Mouse (Mus musculus): ENCODE measurements around the gene Dctn3. TPM values are rescaled to one million over a fixed set of nuclear protein-coding genes. Genes with fewer than 3 reads are reported as not detected.
"Not testable (repeated sequence)": the region's sequence is repeated elsewhere in the genome, so short reads cannot be mapped to it uniquely, and the experiment has no call there.

Dctn3 gene
- polyA plus RNA-seq, 2 experiments from 2014 or later, result 91.6 to 93.7 TPM

DNA sequence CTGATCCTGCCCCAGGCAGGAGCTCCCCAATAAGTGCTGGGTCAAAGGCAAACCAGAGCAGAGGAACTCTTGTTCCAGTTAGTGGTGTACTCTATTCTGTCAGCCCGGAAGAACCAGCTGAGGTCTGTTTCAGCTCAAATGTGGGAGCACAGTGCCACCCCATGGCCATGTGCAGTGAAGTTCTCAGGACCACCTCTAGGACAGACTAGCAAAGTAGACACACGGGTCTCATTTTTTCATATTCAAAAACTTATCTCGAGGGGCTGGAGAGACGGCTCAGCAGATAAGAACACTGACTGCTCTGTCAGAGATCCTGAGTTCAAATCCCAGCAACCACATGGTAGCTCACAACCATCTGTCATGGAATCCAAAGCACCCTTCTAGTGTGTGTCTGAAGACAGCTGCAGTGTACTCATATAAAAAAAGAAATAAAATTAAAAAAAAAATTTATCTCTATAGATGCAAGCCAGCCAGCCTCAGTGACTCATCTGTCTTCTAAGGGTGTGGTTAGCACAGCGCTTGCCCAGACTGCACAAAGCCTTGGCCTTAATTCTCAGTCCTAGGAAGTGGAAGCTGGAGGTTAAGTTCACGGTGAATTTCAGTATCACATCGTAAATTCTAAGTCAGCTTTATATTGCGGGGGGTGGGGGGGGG, 14.8 kb upstream of the Dctn3 start:
- ATAC-seq, result peak; percentile 54

DNA sequence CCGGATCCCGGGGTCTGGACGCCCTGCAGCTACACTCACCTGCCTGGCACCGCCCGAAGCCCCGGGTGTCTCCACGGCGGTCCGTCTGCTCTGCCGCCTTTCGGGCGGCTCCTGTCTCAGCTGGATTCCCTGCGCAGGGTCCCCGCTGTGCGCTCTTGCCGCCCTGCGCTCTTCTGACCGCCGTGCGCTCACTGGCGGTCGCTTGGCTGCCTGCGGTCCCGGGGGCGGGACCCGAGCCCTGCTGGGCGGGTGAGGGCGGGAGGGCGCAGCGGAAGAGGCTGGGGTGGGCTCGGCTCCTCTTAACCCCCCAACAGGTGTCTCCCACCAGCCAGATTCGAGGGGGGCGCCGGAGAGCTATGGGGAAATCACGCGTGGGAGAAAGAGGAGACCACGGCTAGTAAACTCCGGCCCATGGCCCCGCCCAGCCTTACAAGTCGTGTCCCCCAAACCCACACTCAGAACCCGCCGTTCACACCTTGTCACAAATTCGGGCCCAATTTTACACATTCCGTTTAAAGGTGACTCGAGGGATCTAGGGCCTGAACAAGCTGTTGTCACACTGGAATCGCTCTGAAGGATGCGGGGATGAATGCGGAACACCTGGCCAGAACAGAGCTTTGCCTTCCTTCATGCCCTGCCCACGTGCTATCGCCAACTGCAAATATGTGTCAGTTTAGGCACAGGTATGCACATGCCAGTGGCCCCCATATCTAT, 8.2 kb upstream of the Dctn3 start, which contains the start of gene Arid3c:
Gene Arid3c (minus strand): TSS at position 91 of the 714 bp plus-strand sequence.
- peak; percentile 56 for ATAC-seq

DNA sequence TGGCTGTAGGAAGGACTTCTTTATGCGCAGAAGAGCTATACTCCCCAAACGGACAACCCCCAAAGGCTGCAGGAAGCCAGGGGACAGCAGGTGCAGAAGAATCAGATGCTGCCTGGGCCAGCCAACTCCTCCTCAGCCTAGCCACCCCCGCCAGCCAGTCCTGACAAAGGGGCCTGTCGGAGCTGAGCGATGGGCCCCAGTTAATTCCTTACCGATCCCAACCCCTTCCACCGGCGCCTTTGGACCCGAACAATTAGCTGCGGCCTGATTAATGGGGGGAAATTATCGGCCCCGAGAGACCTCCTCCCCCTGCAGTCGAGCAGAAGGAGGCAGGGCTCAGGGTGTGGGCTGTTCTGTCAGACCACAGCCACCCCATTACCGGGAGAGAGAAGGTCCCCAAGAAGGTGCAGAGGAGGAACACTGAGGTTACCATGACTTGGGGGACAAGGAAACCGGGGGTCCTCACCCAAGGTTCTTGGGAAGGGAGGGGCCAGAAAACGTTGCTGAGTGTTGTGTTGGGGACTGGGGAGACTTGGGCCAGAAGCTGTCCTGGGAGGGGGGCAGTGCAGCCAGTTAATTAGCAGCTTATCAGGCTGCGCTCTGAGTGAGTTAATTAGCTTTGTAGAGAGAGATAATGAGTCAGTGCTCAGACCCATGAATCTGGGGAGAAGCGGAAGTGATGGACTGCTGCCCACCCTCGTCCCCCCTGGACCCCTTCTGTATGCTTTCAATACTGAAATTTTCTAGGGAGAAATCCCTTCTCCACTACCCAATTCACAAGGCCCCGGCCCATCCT, 4.1 kb upstream of the Dctn3 start:
- ATAC-seq, result no peak

DNA sequence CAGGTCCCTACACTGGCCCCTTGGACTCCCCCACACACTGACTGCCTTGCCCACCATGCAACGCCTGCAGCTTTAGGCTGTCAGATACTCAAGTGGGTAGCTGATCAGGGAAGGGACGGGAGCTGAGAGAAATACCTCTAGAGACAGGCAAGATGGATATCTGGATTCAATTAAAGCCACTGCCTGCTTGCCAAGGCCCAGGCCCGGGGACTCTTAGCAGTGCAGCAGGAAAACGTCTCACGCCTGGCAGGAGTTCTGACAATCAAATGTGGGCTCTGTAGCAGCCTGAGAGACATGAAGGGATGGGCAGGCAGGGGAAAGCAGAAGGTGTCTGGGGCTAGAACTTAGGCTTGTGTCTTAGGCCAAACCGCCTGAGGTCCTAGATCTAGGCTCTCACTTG, 6.1 kb downstream of the Dctn3 start:
- no peak for ATAC-seq

DNA sequence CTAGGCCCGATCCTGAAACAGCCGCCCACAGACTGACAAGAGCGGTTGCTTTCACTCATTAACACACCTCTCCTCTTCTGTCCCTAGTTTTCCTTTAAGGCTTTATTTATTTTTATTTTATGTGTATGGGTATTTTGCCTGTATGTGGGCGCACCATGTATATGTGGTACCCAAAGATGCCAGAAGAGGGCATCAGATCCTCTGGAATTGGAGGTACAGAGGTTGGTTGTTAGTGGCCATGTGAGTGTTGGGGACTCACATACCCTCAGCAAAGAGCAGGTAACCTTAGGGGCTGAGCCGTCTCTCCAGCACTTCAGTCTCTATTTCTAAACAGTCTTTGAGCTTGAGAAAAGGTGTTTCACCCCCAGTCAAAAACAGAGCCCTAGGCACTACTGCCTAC, 7.4 kb downstream of the Dctn3 start:
- ATAC-seq, result peak; percentile 19

DNA sequence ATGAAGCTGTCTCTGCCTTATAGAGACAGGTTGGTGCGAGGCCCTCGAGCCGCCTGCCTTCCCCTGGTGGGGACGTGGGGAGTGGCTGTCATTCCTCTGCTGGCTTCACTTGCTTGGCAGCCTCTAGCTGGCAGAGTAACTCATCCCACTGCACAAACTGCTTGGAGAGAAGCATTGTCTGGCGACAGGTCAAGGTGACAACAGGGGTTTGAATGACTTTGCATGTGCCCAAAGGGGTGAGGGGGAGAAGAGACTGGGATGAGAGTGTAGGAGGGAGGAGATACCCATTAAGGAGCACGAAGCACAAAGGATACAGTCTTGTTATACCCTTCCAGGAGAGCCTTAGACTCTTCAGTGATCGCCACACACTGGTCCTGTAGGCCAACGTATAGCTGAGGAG, 7.9 kb downstream of the Dctn3 start:
- ATAC-seq, result no peak

DNA sequence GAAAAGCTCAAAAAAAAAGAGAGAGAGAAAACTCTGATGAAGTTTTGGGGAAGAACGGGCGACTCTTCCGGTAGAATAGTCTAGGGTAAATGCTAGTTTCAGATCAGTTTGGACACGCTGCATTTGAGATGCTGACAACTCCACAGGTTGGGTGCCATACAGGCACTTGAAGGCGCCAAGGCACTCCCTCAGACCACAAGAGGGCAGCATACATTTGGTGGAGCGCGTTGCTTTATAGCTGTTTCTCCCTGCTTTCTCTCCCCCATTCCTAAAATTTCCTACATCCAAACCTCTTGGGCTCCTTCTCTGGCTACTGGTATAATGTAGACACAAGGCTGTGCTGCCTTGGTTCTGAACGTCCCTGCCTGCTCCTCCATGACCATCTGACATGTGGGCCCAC, 8.7 kb downstream of the Dctn3 start:
- peak; percentile 48 for ATAC-seq

DNA sequence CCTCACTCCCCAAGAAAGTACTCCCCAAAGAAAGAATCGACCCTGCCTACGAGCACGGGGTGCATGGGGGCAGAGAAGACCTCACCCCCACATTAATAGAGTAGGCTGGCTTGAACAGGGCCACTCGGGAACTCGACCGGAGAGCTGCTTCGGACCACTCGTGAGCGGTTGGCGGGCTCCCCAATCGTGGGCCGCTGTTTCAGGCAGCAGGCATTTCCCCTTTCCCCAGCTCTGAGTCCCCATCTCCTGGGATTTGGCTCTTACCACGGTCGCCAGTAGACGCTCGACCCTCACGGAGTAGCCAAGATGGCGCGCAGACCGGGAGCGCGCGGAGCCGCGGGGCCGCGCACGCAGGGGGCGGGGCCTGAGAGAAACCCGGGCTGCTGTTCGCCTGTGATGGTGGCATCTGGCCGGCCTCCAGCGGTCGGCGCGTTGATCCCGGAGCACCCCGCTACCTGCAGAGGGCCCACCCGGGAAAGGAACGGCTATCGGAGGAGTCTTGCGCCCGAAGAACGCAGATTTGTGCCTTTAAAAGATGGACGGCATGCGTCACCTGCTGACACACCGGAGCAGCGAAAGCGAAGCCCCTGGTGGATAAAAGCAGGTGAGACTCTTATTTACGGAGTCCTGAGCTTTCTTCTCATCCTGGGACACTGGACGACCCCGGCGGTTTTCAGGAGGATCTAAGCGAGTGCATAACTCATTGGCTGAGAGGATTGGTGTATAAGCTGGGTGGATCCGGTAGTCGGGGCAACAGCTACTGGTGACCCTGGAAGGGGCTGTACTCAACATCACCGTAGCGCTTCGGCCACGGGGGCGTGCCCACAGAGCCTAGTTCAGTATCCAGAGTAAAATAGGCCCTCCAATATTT, 9.5 kb downstream of the Dctn3 start, which contains the start of gene Rpp25l:
Gene Rpp25l (minus strand): TSS at position 338 of the 871 bp plus-strand sequence.
- ATAC-seq, result peak; percentile 79

DNA sequence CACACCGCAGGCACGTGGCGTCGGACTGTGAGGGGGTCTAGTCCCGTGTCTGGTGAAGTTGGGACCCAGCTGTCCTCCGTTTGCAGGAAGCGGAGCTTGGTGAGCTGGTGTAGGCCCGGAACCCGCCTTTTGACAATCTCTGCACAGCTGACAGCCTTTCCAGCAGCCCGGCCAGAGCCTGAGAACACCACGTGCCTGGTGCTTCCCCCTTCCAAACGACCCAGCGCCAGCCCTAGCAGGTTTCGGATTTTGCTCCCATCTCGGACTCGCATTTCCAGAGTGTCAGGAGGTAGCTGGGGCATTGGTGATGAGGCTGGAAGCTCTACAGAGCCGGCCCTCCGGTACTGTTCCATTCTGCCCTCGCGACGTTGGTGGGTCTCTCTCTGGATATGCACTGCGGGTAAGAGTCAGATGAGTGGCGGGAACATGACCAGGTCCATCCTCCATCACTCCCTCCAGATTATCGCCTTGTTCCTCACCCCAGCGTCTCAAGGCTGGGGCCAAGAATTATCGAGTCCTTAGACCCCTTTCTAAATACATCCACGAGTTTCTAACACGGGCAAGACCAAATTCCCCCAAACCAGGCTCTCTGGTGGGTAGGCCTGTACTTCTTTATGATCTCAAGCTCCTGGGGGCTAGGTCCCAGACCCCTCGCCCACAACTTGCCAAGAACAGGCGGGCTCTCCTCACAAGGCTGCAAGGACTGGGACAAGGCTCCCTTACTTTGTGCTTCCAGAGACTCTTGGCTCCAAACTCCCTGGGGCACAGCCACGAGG, 10.4 kb downstream of the Dctn3 start:
- ATAC-seq, result no peak

DNA sequence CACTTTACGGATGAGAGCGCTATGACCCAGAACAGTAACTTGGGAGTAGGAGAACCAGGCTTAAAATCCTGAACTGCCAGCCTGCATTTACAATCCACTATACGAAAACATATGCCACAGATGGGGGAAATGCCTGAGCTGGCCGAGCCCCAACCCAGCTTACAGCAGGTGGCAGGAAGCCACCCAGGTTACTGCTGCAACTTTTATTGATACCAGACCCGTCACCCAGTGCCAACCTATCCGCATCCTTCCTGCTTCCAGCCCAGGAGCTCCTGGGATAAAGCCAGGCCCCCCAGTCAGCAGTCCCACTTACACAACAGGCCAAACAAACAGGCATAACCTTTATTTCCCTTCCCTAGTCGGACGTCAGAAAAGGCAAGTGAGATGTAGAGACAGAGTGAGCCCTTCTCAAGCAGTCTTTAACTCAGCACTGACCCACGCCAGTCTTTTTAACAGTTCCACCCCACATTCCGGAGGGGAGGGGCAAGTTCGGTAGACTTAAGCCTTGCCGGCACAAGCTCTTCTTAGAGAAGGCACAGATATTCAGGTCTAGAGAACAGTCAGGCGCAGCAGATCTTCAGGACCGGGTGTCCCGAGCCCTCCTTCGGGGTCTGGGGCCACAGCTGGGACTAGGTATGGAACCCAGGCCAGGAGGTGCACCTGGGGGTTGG, 11.1 kb downstream of the Dctn3 start:
- ATAC-seq, result no peak

DNA sequence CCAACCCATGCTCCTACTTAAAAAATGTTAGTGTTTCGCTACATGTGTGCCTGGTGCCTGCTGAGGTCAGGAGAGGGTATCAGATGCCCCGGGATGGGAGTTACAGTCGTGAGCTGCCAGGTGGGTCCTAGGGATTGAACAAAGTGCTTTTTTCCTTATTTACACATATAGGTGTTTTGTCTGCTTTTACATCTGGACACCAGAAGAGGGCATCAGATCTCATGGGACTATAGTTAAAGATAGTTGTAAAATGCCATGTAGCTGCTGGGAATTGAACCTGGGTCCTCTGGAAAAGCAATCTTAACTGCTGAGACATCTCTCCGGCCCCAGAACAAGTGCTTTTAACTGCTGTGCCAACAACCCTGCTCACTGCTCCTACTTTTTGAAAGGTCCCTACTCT, 12.7 kb downstream of the Dctn3 start:
- no peak for ATAC-seq

DNA sequence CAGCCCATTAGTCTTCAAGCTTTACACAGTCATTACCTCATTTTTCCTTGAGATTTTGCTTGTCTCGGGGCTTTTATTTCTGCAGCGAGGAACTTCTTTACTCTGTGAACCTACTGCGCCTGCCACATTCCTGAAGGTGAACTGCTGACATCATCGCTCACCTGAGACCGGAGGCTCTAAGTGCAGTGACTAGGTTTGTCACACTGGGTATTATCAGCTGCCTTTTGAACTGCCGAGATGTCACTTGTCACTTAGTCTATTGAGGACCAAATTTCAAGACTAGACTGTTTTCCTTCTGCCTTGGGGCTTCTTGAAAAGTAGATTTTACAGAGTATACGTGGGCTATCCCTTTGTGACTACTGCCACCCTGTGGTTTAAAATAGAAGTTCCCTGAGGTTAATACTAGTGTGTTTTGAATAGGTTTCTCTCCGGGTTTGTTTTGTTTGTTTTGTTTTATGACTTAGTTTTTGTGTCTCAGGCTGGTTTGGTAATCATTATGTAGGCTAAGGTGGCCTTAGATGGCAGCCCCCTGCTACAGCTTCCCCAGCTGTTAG, 14.7 kb downstream of the Dctn3 start:
- peak; percentile 56 for ATAC-seq

DNA sequence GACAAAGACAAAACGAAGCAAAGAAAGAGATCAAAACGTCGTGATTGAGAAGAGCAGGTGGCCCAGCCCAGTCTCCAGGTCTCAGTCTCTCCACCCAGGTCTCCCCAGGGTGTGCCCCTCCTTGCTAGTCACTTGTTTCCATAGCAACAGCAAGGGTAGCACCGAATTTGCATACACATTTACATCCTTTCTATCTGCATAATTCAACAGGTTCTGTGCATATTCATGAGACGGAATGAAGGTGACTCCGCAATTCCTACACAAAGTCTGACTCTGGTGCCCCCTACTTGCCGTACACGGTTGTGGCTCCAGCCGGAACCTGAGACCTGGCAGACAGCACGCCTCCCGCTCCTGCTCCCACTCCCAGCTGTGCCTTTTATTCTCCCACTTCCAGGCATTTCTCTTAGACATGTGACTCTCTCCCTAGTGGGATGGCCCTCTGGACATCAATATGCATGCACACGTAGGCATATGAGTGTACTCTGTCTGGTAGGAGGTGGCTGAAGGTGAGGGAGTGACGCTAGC, 15.9 kb downstream of the Dctn3 start:
- peak; percentile 72 for ATAC-seq

DNA sequence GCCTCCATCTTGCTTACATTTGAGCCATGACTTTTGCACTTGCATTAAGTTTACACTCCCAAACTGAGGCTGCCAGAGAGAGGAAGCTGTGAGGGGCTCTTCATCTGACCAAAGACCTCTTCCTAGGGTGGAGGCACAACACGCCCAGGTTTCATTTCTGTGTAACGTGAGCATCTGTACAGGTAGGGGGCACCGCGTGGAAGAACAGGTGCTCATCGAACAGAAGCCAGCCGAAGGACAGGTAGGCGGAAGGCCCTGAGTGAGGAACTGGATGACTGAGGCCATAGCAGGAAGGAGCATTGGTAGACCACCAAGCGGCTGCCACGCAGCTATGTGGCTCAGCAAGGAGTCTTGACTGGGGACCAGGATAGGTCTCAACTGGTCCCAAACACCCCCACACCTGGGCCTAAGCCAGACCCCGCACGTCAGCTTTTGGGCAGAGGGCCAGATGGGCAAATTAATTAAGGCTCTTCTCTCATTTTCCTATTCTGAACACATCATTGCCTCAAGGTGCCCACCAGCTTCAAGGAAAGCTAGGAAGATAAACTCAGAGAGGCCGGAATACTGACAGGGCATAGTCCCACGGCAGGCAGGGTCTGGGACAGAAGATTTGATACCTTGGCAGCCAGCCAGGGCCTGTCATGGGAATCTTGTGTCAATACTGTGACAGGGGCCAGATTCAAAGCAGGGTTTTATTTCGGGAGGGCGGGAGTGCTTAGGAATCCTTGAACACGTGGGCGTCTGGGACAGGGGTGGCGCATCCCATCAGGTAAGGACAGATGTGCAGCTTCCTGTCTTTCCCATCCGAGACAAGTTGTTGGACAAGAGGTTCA, 16.8 kb downstream of the Dctn3 start:
- no peak for ATAC-seq

DNA sequence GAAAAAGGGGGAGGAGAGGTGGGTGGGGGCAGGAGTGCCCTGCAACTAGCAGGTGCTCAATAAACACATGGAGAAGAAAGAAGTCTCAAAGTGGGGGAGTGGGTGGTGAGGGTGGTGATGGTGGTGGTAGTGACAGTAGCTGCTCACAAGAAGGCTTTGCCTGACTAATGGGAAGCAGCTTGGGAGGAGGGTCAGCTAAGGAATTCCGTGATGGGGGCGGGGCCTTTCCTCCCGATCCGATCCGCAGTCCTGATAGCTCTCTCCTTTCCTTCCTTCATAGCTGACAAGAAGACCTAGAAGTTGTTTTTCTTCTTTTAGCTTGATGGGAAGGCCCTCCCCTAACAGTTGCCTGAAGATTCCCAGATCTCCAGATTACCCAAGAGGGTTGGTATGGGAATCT, 18.3 kb downstream of the Dctn3 start:
- ATAC-seq, result no peak

DNA sequence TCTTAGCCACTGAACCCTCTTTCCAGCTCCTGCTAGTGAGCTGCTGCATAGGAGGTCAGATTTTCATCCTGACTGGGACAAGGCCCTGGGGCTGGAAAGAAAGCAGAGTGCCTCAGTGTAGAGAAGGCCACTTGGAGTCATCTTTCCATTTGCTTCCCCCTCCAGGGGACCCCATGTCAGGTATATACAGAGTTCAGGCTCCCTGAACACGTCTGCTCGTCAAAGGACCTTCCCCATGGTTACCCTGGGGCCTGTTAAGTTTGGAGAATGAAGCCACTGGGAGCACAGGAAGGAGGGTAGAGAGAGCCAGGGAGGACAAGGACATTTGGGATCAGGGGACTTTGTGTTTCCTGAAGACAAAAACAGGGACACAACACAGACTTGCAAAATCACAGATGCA, 20.7 kb downstream of the Dctn3 start:
- not testable (repeated sequence) for ATAC-seq

DNA sequence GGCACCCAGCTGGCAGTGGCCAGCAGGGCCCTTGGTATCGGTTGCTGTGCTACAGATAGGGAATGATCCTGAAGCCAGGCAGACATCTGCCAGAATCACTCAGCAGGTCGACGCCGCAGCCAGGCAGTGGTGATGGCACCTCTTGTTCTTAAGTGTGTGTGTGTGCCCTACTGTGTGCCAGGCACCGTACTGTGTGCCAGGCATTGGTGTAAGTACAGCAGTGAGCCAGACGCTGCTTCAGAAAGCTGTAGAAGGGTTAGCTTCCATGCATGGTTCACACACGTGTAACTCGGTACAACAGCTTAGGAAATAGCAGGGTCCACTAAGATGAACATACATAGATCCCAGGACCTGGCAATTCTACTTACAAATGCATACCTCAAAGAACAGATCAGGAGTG, 22.7 kb downstream of the Dctn3 start:
- ATAC-seq, result not testable (repeated sequence)

DNA sequence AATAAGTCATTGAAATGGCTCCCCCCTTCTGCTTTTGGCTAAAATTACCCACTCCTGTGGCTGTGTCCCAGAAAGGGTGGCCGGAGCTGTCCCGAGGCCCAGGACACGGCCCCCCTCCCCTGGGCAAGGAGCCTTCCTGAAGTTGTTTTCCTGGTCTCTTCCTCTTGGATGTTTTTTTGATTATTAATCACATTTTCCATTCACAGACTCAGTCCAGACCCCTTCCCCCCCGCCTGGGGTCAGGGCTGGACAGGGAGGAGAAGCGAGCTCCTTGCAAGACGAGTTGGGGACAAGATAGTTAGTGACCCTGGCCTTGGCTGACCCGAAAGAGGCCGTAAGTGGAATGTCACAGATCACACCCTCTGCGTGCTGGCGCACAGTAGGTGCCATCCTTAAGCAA, 23.2 kb downstream of the Dctn3 start, which contains the start of gene Il11ra1:
Gene Il11ra1 (plus strand): TSS at position 207 of the 400 bp plus-strand sequence.
- ATAC-seq, result not testable (repeated sequence)

DNA sequence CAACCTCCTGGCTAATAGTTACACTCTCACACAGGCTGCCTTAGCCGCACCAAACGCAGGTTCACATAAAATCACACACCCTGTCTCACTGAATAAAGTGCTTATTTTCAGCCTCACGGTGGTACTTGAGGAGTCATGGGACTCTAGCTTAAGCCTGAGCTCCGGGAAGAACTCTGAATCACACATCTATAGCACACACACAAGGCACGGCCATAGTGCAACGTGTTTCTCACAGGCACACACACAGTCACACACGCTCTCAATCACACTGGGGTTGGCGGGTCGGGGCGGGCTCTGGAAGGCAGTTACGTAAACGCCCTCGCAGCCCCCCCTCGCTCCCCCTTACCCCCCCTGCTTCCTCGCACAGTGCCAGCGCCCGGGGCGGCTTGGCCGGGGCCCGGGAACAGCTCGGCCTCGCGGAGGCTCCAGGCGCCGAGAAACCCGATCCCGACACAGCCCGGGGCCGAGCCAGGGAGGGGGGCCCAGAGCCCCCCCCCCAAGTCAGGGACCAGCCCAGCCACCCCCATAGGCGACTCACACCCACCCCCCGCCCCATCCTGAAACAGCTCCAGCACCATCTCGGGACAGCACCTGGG, 24.5 kb downstream of the Dctn3 start:
- not testable (repeated sequence) for ATAC-seq

Measured in CD4-positive, CD25-positive, alpha-beta regulatory T cell, adult 4 months (primary cell).